Mouse (Mus musculus) liver, postnatal 0 days (tissue): ENCODE results near the gene Olfr548-ps1. TPM values are rescaled to one million over a fixed set of nuclear protein-coding genes. Genes with fewer than 3 reads are reported as not detected.

ENCODE experiments used
- ATAC-seq: fragments of 200-750 bp; cut with Nextera tagmentation; 2 replicates; pipeline ENCODE4 v1.8.0; 2017; ENCODE audit warnings: mild to moderate bottlenecking, moderate library complexity
- DNase-seq: peaks from one replicate; pipeline ENCODE4 v3.0.0-alpha.2; 2016
- H3K27ac ChIP-seq: fragments of 300-500 bp; sonication (generic); 2 replicates; pipeline ENCODE4 v1.5.1; 2014; ENCODE audit warnings: antibody characterized with exemption, moderate library complexity, mild to moderate bottlenecking, low read depth
- H3K27me3 ChIP-seq: fragments of 300-500 bp; sonication (generic); 2 replicates; pipeline ENCODE4 v1.6.1; 2014; ENCODE audit warnings: low read length, control low read depth, mixed read lengths; ENCODE audit not compliant: insufficient read depth
- H3K36me3 ChIP-seq: fragments of 300-500 bp; sonication (generic); replicated peaks from 2 replicates; pipeline ENCODE4 v1.6.1; 2014; ENCODE audit warnings: mild to moderate bottlenecking, control low read depth, low read length, moderate library complexity, mixed read lengths; ENCODE audit not compliant: insufficient read depth
- H3K4me1 ChIP-seq: fragments of 300-500 bp; sonication (generic); 2 replicates; pipeline ENCODE4 v1.6.1; 2014; ENCODE audit warnings: antibody characterized with exemption, mild to moderate bottlenecking, control low read depth; ENCODE audit not compliant: insufficient read depth
- H3K4me2 ChIP-seq: fragments of 300-500 bp; sonication (generic); 2 replicates; pipeline ENCODE4 v1.6.1; 2014; ENCODE audit warnings: low read depth, mild to moderate bottlenecking, low read length, moderate library complexity, mixed read lengths
- H3K4me3 ChIP-seq: fragments of 300-500 bp; sonication (generic); 2 replicates; pipeline ENCODE4 v1.5.1; 2014; ENCODE audit warnings: low read depth, low read length
- H3K9ac ChIP-seq: fragments of 300-500 bp; sonication (generic); replicated peaks from 2 replicates; pipeline ENCODE4 v1.6.1; 2014; ENCODE audit warnings: mild to moderate bottlenecking, moderate library complexity
- H3K9me3 ChIP-seq: fragments of 300-500 bp; sonication (generic); 2 replicates; pipeline ENCODE4 v1.6.1; 2016; ENCODE audit warnings: mild to moderate bottlenecking, control low read depth, low read length, mixed read lengths
- CTCF ChIP-seq: sonication (generic); IDR thresholded peaks from 2 replicates; pipeline ENCODE4 v1.5.1; 2016; ENCODE audit warnings: antibody characterized with exemption, low read depth
- EP300 ChIP-seq: IDR thresholded peaks from 2 replicates; pipeline ENCODE4 v1.6.1; 2016; ENCODE audit warnings: antibody characterized with exemption, low read depth, mild to moderate bottlenecking
- WGBS: fragments of 180-500 bp; shearing (Covaris S2); extraction: QIAGEN DNeasy Blood & Tissue Kit; methylation state at CpG from one replicate; pipeline ENCODE4 v1.1.7; 2014; ENCODE audit not compliant: insufficient replicate concordance; 5-methylcytosine and 5-hydroxymethylcytosine counted together
- polyA plus RNA-seq: library from polyadenylated mRNA; unstranded; fragments of >200 nt; fragmentation: Nextera tagmentation; extraction: Ambion mirVana; gene quantifications from 2 replicates; pipeline ENCODE4 v1.2.1, GENCODE M21; 2015

The Olfr548-ps1 gene
- polyA plus RNA-seq, 1 experiment from 2014 or later: not detected

DNA sequence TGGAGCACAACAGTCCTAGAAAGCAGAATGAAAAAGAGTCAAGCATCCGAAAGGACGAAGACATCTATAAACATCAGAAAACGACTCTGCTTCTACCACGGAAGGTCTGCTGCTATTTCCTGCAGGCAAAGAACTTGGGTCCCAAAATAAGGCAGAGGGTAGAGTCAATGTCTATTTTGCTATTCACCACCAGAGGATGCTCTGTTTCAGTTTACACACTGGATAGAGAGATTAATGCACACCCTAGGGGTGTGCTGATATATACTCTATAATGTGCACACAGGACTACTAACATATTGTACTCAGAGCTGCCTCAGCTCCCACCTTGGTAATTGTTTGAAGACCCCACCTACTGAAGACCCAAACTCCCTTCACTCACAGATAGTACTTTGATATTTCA, 25.5 kb downstream of the Olfr548-ps1 start:
- ATAC-seq: no peak
- no peaks in the 10 kb centered on the region for H3K27me3 ChIP-seq
- no peaks in the 10 kb centered on the region for H3K9me3 ChIP-seq
- 72% methylated on average over 4 of the region's 4 CpGs for WGBS
- peaks cover 13% of the 10 kb centered on the region for H3K36me3 ChIP-seq
- no peak for DNase-seq
- H3K9ac ChIP-seq: no peak overlapping the region
- no peak overlapping the region for H3K4me3 ChIP-seq
- no peak overlapping the region for H3K4me2 ChIP-seq
- peaks cover 6% of the 10 kb centered on the region for H3K4me1 ChIP-seq
- no peak overlapping the region for H3K27ac ChIP-seq
- no peak for TF ChIP-seq EP300
- TF ChIP-seq CTCF: peak; percentile 39

DNA sequence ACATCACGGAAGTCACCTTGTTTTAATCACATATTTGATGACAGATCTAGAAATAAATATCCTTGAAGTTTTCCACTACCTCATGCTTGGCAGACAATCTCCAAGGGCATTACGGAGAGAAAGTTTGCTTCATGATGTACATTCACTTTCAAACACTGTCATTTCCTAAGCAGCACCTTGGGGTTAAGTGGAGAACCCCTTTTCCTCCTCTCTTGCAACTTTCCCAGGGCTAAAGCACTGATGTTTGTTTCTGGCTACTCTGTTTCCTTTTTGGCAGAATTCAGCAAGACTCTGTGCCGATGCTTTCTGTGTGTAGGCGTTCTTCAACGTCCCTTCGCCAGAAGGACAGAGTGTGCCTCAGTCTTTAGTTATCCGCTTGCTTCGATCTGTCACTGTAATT, 30.4 kb downstream of the Olfr548-ps1 start, which contains the start of gene Olfr550:
Gene Olfr550, plus strand, starts transcription at position 301 of the 400 bp plus-strand sequence.
- TF ChIP-seq CTCF (no peak), EP300 (no peak)
- ATAC-seq: no peak
- Histone ChIP-seq H3K9me3 (no peaks in the 10 kb centered on the region), H3K4me1 (no peaks in the 10 kb centered on the region), H3K27me3 (no peaks in the 10 kb centered on the region), H3K9ac (no peak within 1 kb of the TSS), H3K27ac (no peak within 1 kb of the TSS), H3K4me3 (no peak within 1 kb of the TSS), H3K4me2 (no peak within 1 kb of the TSS), H3K36me3 (no peaks in the 10 kb centered on the region)
- DNase-seq: no peak
- 82% methylated on average over 8 of the region's 8 CpGs for WGBS

- H3K27me3 ChIP-seq: no peaks in the 10 kb centered on the region
- TF ChIP-seq EP300 (no peak), CTCF (no peak)
- no peak overlapping the region for H3K9ac ChIP-seq
- 61% methylated on average over 3 of the region's 3 CpGs for WGBS
- no peaks in the 10 kb centered on the region for H3K9me3 ChIP-seq
- DNase-seq (no peak), ATAC-seq (no peak)
- no peaks in the 10 kb centered on the region for H3K4me1 ChIP-seq
- no peak overlapping the region for H3K4me2 ChIP-seq
- H3K27ac ChIP-seq: no peak overlapping the region
- H3K4me3 ChIP-seq: no peak overlapping the region
- H3K36me3 ChIP-seq: no peaks in the 10 kb centered on the region
Observed at GRCm38 (mm10) chr7:102573174-102573830, 32.6 kb downstream of the Olfr548-ps1 start.

- Histone ChIP-seq H3K27me3 (no peaks in the 10 kb centered on the region), H3K27ac (no peak overlapping the region), H3K4me1 (no peaks in the 10 kb centered on the region), H3K9ac (no peak overlapping the region), H3K36me3 (no peaks in the 10 kb centered on the region), H3K4me3 (no peak overlapping the region), H3K9me3 (no peaks in the 10 kb centered on the region), H3K4me2 (no peak overlapping the region)
- WGBS: 31% methylated on average over 6 of the region's 6 CpGs
- DNase-seq (no peak), ATAC-seq (no peak)
- TF ChIP-seq EP300: no peak
- no peak for TF ChIP-seq CTCF
Observed at GRCm38 (mm10) chr7:102575998-102576397, 35.3 kb downstream of the Olfr548-ps1 start.

DNA sequence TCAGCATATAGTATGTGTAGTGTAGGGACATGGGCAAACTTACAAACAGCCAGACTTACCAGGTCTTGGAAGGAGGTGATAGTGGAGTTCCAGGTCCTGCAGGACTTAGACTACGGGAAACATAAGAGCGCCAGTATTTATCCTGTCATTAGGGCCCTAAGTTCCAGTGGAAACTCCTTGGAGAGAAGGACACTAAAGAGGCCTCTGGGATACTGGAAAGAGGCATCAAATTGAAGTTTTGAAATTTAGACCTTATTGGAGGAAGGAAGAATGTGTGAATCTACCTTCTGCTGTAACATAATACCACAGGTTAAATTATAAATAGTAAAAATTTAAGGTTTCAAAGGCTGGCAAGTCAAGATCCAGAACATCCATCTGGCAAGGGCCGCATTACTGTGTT, 51.1 kb downstream of the Olfr548-ps1 start, which contains the start of gene Olfr551:
Gene Olfr551, minus strand, starts transcription at position 101 of the 400 bp plus-strand sequence.
- Histone ChIP-seq H3K27ac (no peak within 1 kb of the TSS), H3K27me3 (no peaks in the 10 kb centered on the region), H3K9me3 (no peaks in the 10 kb centered on the region), H3K4me1 (no peaks in the 10 kb centered on the region), H3K4me3 (no peak within 1 kb of the TSS), H3K4me2 (no peak within 1 kb of the TSS), H3K9ac (no peak within 1 kb of the TSS), H3K36me3 (no peaks in the 10 kb centered on the region)
- DNase-seq (no peak), ATAC-seq (no peak)
- 79% methylated on average over 3 of the region's 3 CpGs for WGBS
- TF ChIP-seq CTCF (no peak), EP300 (no peak)

Other genes with a start within 250 kb of the Olfr548-ps1 start
- 55.9 and 66.4 TPM in 2 replicates for gene Rrm1, start 99.2 kb upstream of the Olfr548-ps1 start, polyA plus RNA-seq
- gene Olfr543, start 59.2 kb upstream of the Olfr548-ps1 start, polyA plus RNA-seq: 0.12 and 0.19 TPM in 2 replicates
- gene Olfr544, start 52.6 kb upstream of the Olfr548-ps1 start, polyA plus RNA-seq: 0.04 and 0.06 TPM in 2 replicates
- not detected in 2 replicates for gene Olfr545, start 41.3 kb upstream of the Olfr548-ps1 start, polyA plus RNA-seq
- not detected in 2 replicates for gene Olfr547, start 6.1 kb upstream of the Olfr548-ps1 start, polyA plus RNA-seq
- gene Olfr549, start 9.0 kb downstream of the Olfr548-ps1 start, polyA plus RNA-seq: not detected in 2 replicates
- 0.42 and 0.64 TPM in 2 replicates for gene Trim21, start 24.6 kb downstream of the Olfr548-ps1 start, polyA plus RNA-seq
- not detected in 2 replicates for gene Olfr550, start 30.5 kb downstream of the Olfr548-ps1 start, polyA plus RNA-seq
- gene Olfr551, start 51.0 kb downstream of the Olfr548-ps1 start, polyA plus RNA-seq: not detected in 2 replicates
- gene Olfr552, start 56.9 kb downstream of the Olfr548-ps1 start, polyA plus RNA-seq: not detected in 2 replicates
- not detected in 2 replicates for gene Olfr553, start 77.3 kb downstream of the Olfr548-ps1 start, polyA plus RNA-seq
- gene Olfr554, start 97.5 kb downstream of the Olfr548-ps1 start, polyA plus RNA-seq: not detected in 2 replicates
- gene Olfr555, start 117.9 kb downstream of the Olfr548-ps1 start, polyA plus RNA-seq: not detected in 2 replicates
- not detected in 2 replicates for gene Olfr556, start 124.0 kb downstream of the Olfr548-ps1 start, polyA plus RNA-seq
- 1.4 and 1.7 TPM in 2 replicates for gene Trim68, start 146.4 kb downstream of the Olfr548-ps1 start, polyA plus RNA-seq
- not detected in 2 replicates for gene Olfr557, start 155.0 kb downstream of the Olfr548-ps1 start, polyA plus RNA-seq
- 0.04 TPM in 1 of 2 replicates, not detected in the other for gene Olfr558, start 161.3 kb downstream of the Olfr548-ps1 start, polyA plus RNA-seq
- gene Olfr33, start 178.2 kb downstream of the Olfr548-ps1 start, polyA plus RNA-seq: not detected in 2 replicates
- not detected in 2 replicates for gene Olfr559, start 186.6 kb downstream of the Olfr548-ps1 start, polyA plus RNA-seq
- gene Olfr560, start 218.5 kb downstream of the Olfr548-ps1 start, polyA plus RNA-seq: not detected in 2 replicates
- 0.04 TPM in 1 of 2 replicates, not detected in the other for gene Olfr78, start 218.6 kb downstream of the Olfr548-ps1 start, polyA plus RNA-seq
- not detected in 2 replicates for gene Olfr561, start 230.3 kb downstream of the Olfr548-ps1 start, polyA plus RNA-seq